Mouse (Mus musculus) erythroblast, embryonic 14.5 days (primary cell): ENCODE measurements around the gene Gm3238.

Experiments
- GATA1 ChIP-seq: IDR thresholded peaks from 2 replicates; pipeline ENCODE4 v1.6.1; 2012; ENCODE audit warnings: low read length, inconsistent platforms, mixed read lengths
- TAL1 ChIP-seq: IDR thresholded peaks from 3 replicates; pipeline ENCODE4 v1.6.1; 2012; ENCODE audit warnings: low read length, inconsistent platforms, mixed read lengths

GRCm38 (mm10) chr10:77769727-77770126 is 1.4 kb downstream of the Gm3238 start:
- TF ChIP-seq GATA1 (no peak), TAL1 (no peak)
